Mouse (Mus musculus): Measurements from ENCODE around the gene Kcna1.

GRCm38 (mm10) chr6:126643341-126644055 is 2.7 kb downstream of the Kcna1 start:
- TF ChIP-seq POLR2A (IDR thresholded peaks at IDR 0.05; ENCODE audit: control insufficient read depth in 1 of 2, insufficient read depth in 1 of 2, low read depth in 1 of 2, low read length in 2 of 2, poor library complexity in 1 of 2) (no peak), MAX (IDR thresholded peaks at IDR 0.05; ENCODE audit: low read length) (no peak), ZNF384 (IDR thresholded peaks at IDR 0.05; ENCODE audit: low read depth, low read length) (no peak), E2F4 (IDR thresholded peaks at IDR 0.05; ENCODE audit: borderline replicate concordance, low read depth, low read length) (no peak), CHD2 (IDR thresholded peaks at IDR 0.05; ENCODE audit: low read length) (no peak)

All from MEL (cell line).